Mouse (Mus musculus) embryo, embryonic 9.5 days (tissue): Measurements from ENCODE around the gene Efcab6.

Source experiments
- DNase-seq: peaks from one replicate; pipeline ENCODE4 v3.0.0-alpha.2; 2017; ENCODE audit errors: extremely low spot score

Efcab6 gene

GRCm38 (mm10) chr15:84058841-84059240 lies 6.3 kb downstream of the Efcab6 start:
- DNase-seq, result no peak

GRCm38 (mm10) chr15:84056083-84056482 lies 9.1 kb downstream of the Efcab6 start:
- no peak for DNase-seq

- DNase-seq, result peak; percentile 82
These were observed 11.3 kb downstream of the Efcab6 start for GRCm38 (mm10) chr15:84053859-84054258.

GRCm38 (mm10) chr15:84053240-84053639 lies 11.9 kb downstream of the Efcab6 start:
- DNase-seq, result no peak

- DNase-seq, result no peak
These were observed 12.8 kb downstream of the Efcab6 start for GRCm38 (mm10) chr15:84052390-84052789.

- DNase-seq, result no peak
These were observed 15.6 kb downstream of the Efcab6 start for GRCm38 (mm10) chr15:84049570-84049969.

GRCm38 (mm10) chr15:84045562-84045961 lies 19.6 kb downstream of the Efcab6 start:
- no peak for DNase-seq

- DNase-seq, result no peak
These were observed 28.1 kb downstream of the Efcab6 start for GRCm38 (mm10) chr15:84037067-84037466.

GRCm38 (mm10) chr15:84025651-84026050 lies 39.5 kb downstream of the Efcab6 start:
- DNase-seq, result no peak

GRCm38 (mm10) chr15:84024851-84025250 lies 40.3 kb downstream of the Efcab6 start:
- no peak for DNase-seq

- DNase-seq, result no peak
These were observed 55.7 kb downstream of the Efcab6 start for GRCm38 (mm10) chr15:84009366-84010083.

- no peak for DNase-seq
These were observed 60.9 kb downstream of the Efcab6 start for GRCm38 (mm10) chr15:84004306-84004705.

- no peak for DNase-seq
These were observed 66.1 kb downstream of the Efcab6 start for GRCm38 (mm10) chr15:83999071-83999470.

GRCm38 (mm10) chr15:83998586-83998985 lies 66.6 kb downstream of the Efcab6 start:
- DNase-seq, result no peak

GRCm38 (mm10) chr15:83998115-83998514 lies 67.1 kb downstream of the Efcab6 start:
- peak; percentile 34 for DNase-seq

- peak; percentile 28 for DNase-seq
These were observed 67.6 kb downstream of the Efcab6 start for GRCm38 (mm10) chr15:83997550-83997949.

GRCm38 (mm10) chr15:83996864-83997263 lies 68.3 kb downstream of the Efcab6 start:
- no peak for DNase-seq

GRCm38 (mm10) chr15:83992191-83992590 lies 73.0 kb downstream of the Efcab6 start:
- DNase-seq, result no peak

- peak; percentile 60 for DNase-seq
These were observed 73.7 kb downstream of the Efcab6 start for GRCm38 (mm10) chr15:83991461-83991860.

- DNase-seq, result no peak
These were observed 75.9 kb downstream of the Efcab6 start for GRCm38 (mm10) chr15:83989241-83989640.

GRCm38 (mm10) chr15:83988087-83988486 lies 77.1 kb downstream of the Efcab6 start:
- no peak for DNase-seq

GRCm38 (mm10) chr15:83982186-83982936 lies 82.8 kb downstream of the Efcab6 start:
- peak; percentile 27 for DNase-seq

- no peak for DNase-seq
These were observed 86.3 kb downstream of the Efcab6 start for GRCm38 (mm10) chr15:83978865-83979264.
